ENCODE assay signal across 9 mouse cellular contexts in genomic region chr2:65818080-65818796, GRCm38 (mm10). TPM values are rescaled to one million over a fixed set of nuclear protein-coding genes. Genes with fewer than 3 reads are reported as not detected.
DNase-seq lines count a peak whose midpoint lies in the region; ATAC-seq and TF ChIP-seq lines count a peak whose summit lies in the region.
"Had no signal": no experiment of that assay in that cellular context is flagged by ENCODE, and none has a peak within 500 bp of the region (broad histone marks: within the 10 kb centered on the region; RNA-seq: fewer than 3 reads in every experiment).

No protein-coding gene starts in this region.

- H3K9me3 ChIP-seq in hindbrain, embryonic 15.5 days, result no peaks in the 10 kb centered on the region
- H3K9me3 ChIP-seq in limb, embryonic 14.5 days (ENCODE audit: control insufficient read depth, low read length), result no peaks in the 10 kb centered on the region
- no peaks in the 10 kb centered on the region for H3K9me3 ChIP-seq in midbrain, embryonic 14.5 days (ENCODE audit: control insufficient read depth, low read length)

- H3K9ac ChIP-seq in hindbrain, embryonic 15.5 days, result peak overlapping the region; percentile 31; the same call in 1 of the 2 replicates
- peak overlapping the region; percentile 31 for H3K9ac ChIP-seq in limb, embryonic 14.5 days (ENCODE audit: low read depth, low read length, severe bottlenecking)
- no peak overlapping the region; the same call in 1 of the 2 replicates for H3K9ac ChIP-seq in midbrain, embryonic 14.5 days (replicated peaks; ENCODE audit: low read length)

- peak overlapping the region; percentile 26 for H3K4me3 ChIP-seq in hindbrain, embryonic 15.5 days
- peak overlapping the region; percentile 31 for H3K4me3 ChIP-seq in limb, embryonic 14.5 days (replicated peaks; ENCODE audit: low read length)
- peak overlapping the region; percentile 8; the same call in 1 of the 2 replicates for H3K4me3 ChIP-seq in midbrain, embryonic 14.5 days (replicated peaks; ENCODE audit: low read depth, low read length)
- H3K4me3 ChIP-seq: myocyte had no signal

- TF ChIP-seq POLR2A in limb, embryonic 14.5 days (IDR thresholded peaks at IDR 0.05; ENCODE audit: borderline replicate concordance, extremely low read depth, insufficient read depth, insufficient read length), result no peak

- WGBS in hindbrain, embryonic 15.5 days, result 38% methylated on average over 20 of the region's 20 CpGs
- 14% methylated on average over 20 of the region's 20 CpGs for WGBS in limb, embryonic 14.5 days
- WGBS in midbrain, embryonic 14.5 days, result 49% methylated on average over 20 of the region's 20 CpGs

- peak; percentile 79 for DNase-seq in CD4-positive, CD25-positive, alpha-beta regulatory T cell, adult 2 months (ENCODE audit: low read depth, low spot score)
- DNase-seq in adipocyte (ENCODE audit: low spot score), result peak; percentile 10
- DNase-seq in frontal cortex, postnatal 36 days (ENCODE audit: low spot score in 2 of 2), result peak; percentile 28 to 52
- peak; percentile 92 for DNase-seq in limb, embryonic 14.5 days (ENCODE audit: low spot score)
- peak; percentile 83 for DNase-seq in midbrain, embryonic 14.5 days
- DNase-seq in urinary bladder, postnatal 10 days (ENCODE audit: low spot score), result no peak

- no peaks in the 10 kb centered on the region for H3K27me3 ChIP-seq in hindbrain, embryonic 15.5 days
- no peaks in the 10 kb centered on the region for H3K27me3 ChIP-seq in limb, embryonic 14.5 days (ENCODE audit: control insufficient read depth, insufficient read depth, low read length)
- H3K27me3 ChIP-seq in midbrain, embryonic 14.5 days (ENCODE audit: control insufficient read depth, insufficient read depth, low read length), result no peaks in the 10 kb centered on the region

- H3K27ac ChIP-seq in hindbrain, embryonic 15.5 days (replicated peaks), result peak overlapping the region; percentile 79
- H3K27ac ChIP-seq in limb, embryonic 14.5 days (replicated peaks; ENCODE audit: low read depth, low read length), result peak overlapping the region; percentile 82
- H3K27ac ChIP-seq in midbrain, embryonic 14.5 days (replicated peaks; ENCODE audit: low read depth, low read length), result peak overlapping the region; percentile 70

- no peaks in the 10 kb centered on the region for H3K36me3 ChIP-seq in hindbrain, embryonic 15.5 days
- no peaks in the 10 kb centered on the region for H3K36me3 ChIP-seq in limb, embryonic 14.5 days (ENCODE audit: control insufficient read depth, insufficient read depth, low read length)
- H3K36me3 ChIP-seq in midbrain, embryonic 14.5 days (ENCODE audit: control insufficient read depth, insufficient read depth, low read length), result no peaks in the 10 kb centered on the region

- ATAC-seq in hindbrain, embryonic 15.5 days (ENCODE audit: low FRiP score, low read depth), result peak; percentile 84
- ATAC-seq in limb, embryonic 14.5 days (ENCODE audit: low FRiP score, low read depth), result peak; percentile 91
- ATAC-seq in midbrain, embryonic 14.5 days (ENCODE audit: low FRiP score, low TSS enrichment), result peak; percentile 57; the same call in 1 of the 2 replicates
- ATAC-seq in monocyte, adult 5-6 weeks (replicated peaks; ENCODE audit: insufficient number of reproducible peaks, low FRiP score, low TSS enrichment, poor library complexity, severe bottlenecking), result no peak

- H3K4me1 ChIP-seq in hindbrain, embryonic 15.5 days (replicated peaks), result peaks cover 9% of the 10 kb centered on the region; the same call in 1 of the 2 replicates
- peaks cover 6% of the 10 kb centered on the region for H3K4me1 ChIP-seq in limb, embryonic 14.5 days (ENCODE audit: control insufficient read depth, insufficient read depth, low read length)
- H3K4me1 ChIP-seq in midbrain, embryonic 14.5 days (ENCODE audit: control insufficient read depth, insufficient read depth, low read length), result no peaks in the 10 kb centered on the region

- H3K4me2 ChIP-seq in hindbrain, embryonic 15.5 days, result peak overlapping the region; percentile 49
- H3K4me2 ChIP-seq in limb, embryonic 14.5 days (replicated peaks; ENCODE audit: low read depth, low read length, severe bottlenecking), result peak overlapping the region; percentile 47
- peak overlapping the region; percentile 40 for H3K4me2 ChIP-seq in midbrain, embryonic 14.5 days (ENCODE audit: low read length)

RNA-seq across cellular contexts. Expression of gene Csrnp3, which starts 27.3 kb away (rescaled TPM):
- 39.1 and 41.9 TPM in 2 replicates for polyA plus RNA-seq in hindbrain, embryonic 15.5 days (2015; fragmentation: Nextera tagmentation; extraction: Ambion mirVana)
- polyA plus RNA-seq in limb, embryonic 14.5 days (2012; rRNA removed), result 2.8 and 3.0 TPM in 2 replicates
- 3.6 and 4.8 TPM in 2 replicates for polyA plus RNA-seq in limb, embryonic 14.5 days (2014; fragmentation: Nextera tagmentation; extraction: Ambion mirVana)
- polyA plus RNA-seq in midbrain, embryonic 14.5 days (2014; fragmentation: Nextera tagmentation; extraction: Ambion mirVana), result 81.0 and 110 TPM in 2 replicates
- not detected in 3 replicates for total RNA-seq in monocyte, adult 5-6 weeks (2017)
